ENCODE assay signal across 8 mouse cellular contexts in the genomic region with DNA sequence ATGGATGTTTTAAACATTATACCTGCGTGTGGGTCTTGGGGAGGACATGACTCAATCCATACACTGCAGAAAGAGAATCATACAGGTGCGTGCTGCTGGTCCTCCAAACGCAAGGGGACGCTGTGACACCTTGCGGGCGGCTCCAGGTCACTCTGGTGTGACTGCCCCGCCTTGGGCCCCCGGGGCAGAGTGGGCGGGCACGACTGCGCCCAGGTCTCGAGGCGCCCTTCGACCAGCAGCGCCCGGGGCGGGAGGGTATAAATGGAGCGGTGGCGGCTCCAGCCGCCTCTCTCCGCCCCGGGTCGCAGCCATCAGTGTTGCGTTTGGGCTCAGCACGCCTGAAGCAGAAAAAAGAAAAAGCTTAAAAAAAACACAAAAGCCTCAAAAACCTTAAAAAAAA. TPM values are rescaled to one million over a fixed set of nuclear protein-coding genes. Genes with fewer than 3 reads are reported as not detected.
DNase-seq lines count a peak whose midpoint lies in the region; ATAC-seq and TF ChIP-seq lines count a peak whose summit lies in the region.

No protein-coding gene starts in this region.

- peak overlapping the region; percentile 77 for H3K4me2 ChIP-seq in forebrain, embryonic 15.5 days (replicated peaks)
- peak overlapping the region; percentile 90 for H3K4me2 ChIP-seq in neural tube, embryonic 14.5 days (ENCODE audit: low read depth, low read length)

- ATAC-seq in G1E (ENCODE audit: extremely low read depth, insufficient number of reproducible peaks, low FRiP score, poor library complexity, severe bottlenecking) = peak; percentile 64
- peak; percentile 86 for ATAC-seq in forebrain, embryonic 15.5 days (replicated peaks)
- peak; percentile 94 for ATAC-seq in neural tube, embryonic 14.5 days (ENCODE audit: low read depth)

- H3K27ac ChIP-seq in forebrain, embryonic 15.5 days (replicated peaks) = peak overlapping the region; percentile 75
- H3K27ac ChIP-seq in neural tube, embryonic 14.5 days (ENCODE audit: low read depth, low read length) = no peak overlapping the region
- H3K27ac ChIP-seq in testis, adult 2 months (ENCODE audit: control insufficient read depth, insufficient read depth, low read depth, low read length) = no peak overlapping the region

- H3K36me3 ChIP-seq in G1E (replicated peaks) = peaks cover 39% of the 10 kb centered on the region
- H3K36me3 ChIP-seq in forebrain, embryonic 15.5 days = peaks cover 5% of the 10 kb centered on the region; the same call in 1 of the 2 replicates
- peaks cover under 1% of the 10 kb centered on the region; the same call in 1 of the 2 replicates for H3K36me3 ChIP-seq in neural tube, embryonic 14.5 days (ENCODE audit: control insufficient read depth, insufficient read depth, low read length)
- no peaks in the 10 kb centered on the region for H3K36me3 ChIP-seq in testis, adult 2 months (ENCODE audit: control insufficient read depth, insufficient read depth, low read length)

- H3K9me3 ChIP-seq in G1E (replicated peaks) = no peaks in the 10 kb centered on the region
- H3K9me3 ChIP-seq in forebrain, embryonic 15.5 days = no peaks in the 10 kb centered on the region
- no peaks in the 10 kb centered on the region for H3K9me3 ChIP-seq in neural tube, embryonic 14.5 days (ENCODE audit: control insufficient read depth, low read length)

- peak; percentile 78 for TF ChIP-seq CTCF in G1E (IDR thresholded peaks at IDR 0.05; ENCODE audit: low read depth, low read length)
- peak; percentile 82 for TF ChIP-seq CTCF in testis, adult 2 months (IDR thresholded peaks at IDR 0.05; ENCODE audit: control insufficient read depth, insufficient read depth, insufficient replicate concordance, low read depth, low read length)

- H3K4me1 ChIP-seq in G1E (ENCODE audit: insufficient read depth, low read depth, low read length) = peaks cover 40% of the 10 kb centered on the region
- H3K4me1 ChIP-seq in forebrain, embryonic 15.5 days = peaks cover 26% of the 10 kb centered on the region
- peaks cover 25% of the 10 kb centered on the region for H3K4me1 ChIP-seq in neural tube, embryonic 14.5 days (ENCODE audit: control insufficient read depth, insufficient read depth, low read length)
- peaks cover 3% of the 10 kb centered on the region; the same call in 1 of the 2 replicates for H3K4me1 ChIP-seq in testis, adult 2 months (ENCODE audit: control insufficient read depth, insufficient read depth, low read length)

- peak; percentile 64 for TF ChIP-seq POLR2A in testis, adult 2 months (IDR thresholded peaks at IDR 0.05; ENCODE audit: control insufficient read depth, low read depth, low read length)

- WGBS in forebrain, embryonic 15.5 days = under 1% methylated on average over 25 of the region's 25 CpGs
- WGBS in neural tube, embryonic 14.5 days = under 1% methylated on average over 25 of the region's 25 CpGs

- intact Hi-C loops in heart, postnatal 25 days (cut with DNase I) = no loop called here

- peaks cover 4% of the 10 kb centered on the region; the same call in 1 of the 2 replicates for H3K27me3 ChIP-seq in G1E (ENCODE audit: insufficient read depth, low read length)
- no peaks in the 10 kb centered on the region for H3K27me3 ChIP-seq in forebrain, embryonic 15.5 days
- H3K27me3 ChIP-seq in neural tube, embryonic 14.5 days (ENCODE audit: control insufficient read depth, insufficient read depth, low read length) = no peaks in the 10 kb centered on the region
- H3K27me3 ChIP-seq in testis, adult 2 months (ENCODE audit: control insufficient read depth, insufficient read depth, low read length) = no peaks in the 10 kb centered on the region

- DNase-seq in G1E (ENCODE audit: low spot score) = peak; percentile 95
- peak; percentile 87 for DNase-seq in cerebellum, adult 11-12 months
- DNase-seq in heart, postnatal 25 days (ENCODE audit: low spot score) = peak; percentile 79
- peak; percentile 80 for DNase-seq in layer of hippocampus, adult 11-12 months (ENCODE audit: low spot score)
- peak; percentile 90 to 93 for DNase-seq in lung, adult 18-20 months

- H3K4me3 ChIP-seq in G1E (ENCODE audit: low read depth, low read length) = peak overlapping the region; percentile 74
- peak overlapping the region; percentile 82 for H3K4me3 ChIP-seq in forebrain, embryonic 15.5 days
- H3K4me3 ChIP-seq in neural tube, embryonic 14.5 days (ENCODE audit: low read depth, low read length) = peak overlapping the region; percentile 56
- peak overlapping the region; percentile 69 for H3K4me3 ChIP-seq in testis, adult 2 months (ENCODE audit: control insufficient read depth, low read depth, low read length)

- H3K9ac ChIP-seq in forebrain, embryonic 15.5 days (replicated peaks) = peak overlapping the region; percentile 75
- peak overlapping the region; percentile 54 for H3K9ac ChIP-seq in neural tube, embryonic 14.5 days (replicated peaks; ENCODE audit: low read depth, low read length)

RNA-seq across cellular contexts. Expression of gene Pabpc4, which starts 20.3 kb away (rescaled TPM):
- total RNA-seq in G1E (2014; fragmentation: Nextera tagmentation) (328 and 335 TPM in 2 replicates), G1E (2017) (103 and 112 TPM in 2 replicates)
- 1,118 and 1,562 TPM in 2 replicates for polyA plus RNA-seq in G1E (2012)
- polyA plus RNA-seq in forebrain, embryonic 15.5 days (2015; fragmentation: Nextera tagmentation; extraction: Ambion mirVana) = 28.4 and 32.0 TPM in 2 replicates
- 100 to 1,000 TPM; 334 to 358 TPM for total RNA-seq in heart, postnatal 25 days (2021)
- 27.3 and 30.2 TPM in 2 replicates for polyA plus RNA-seq in neural tube, embryonic 14.5 days (2014; fragmentation: Nextera tagmentation; extraction: Ambion mirVana)
- polyA plus RNA-seq in testis, adult 2 months (2012; rRNA removed) = 7.4 and 7.8 TPM in 2 replicates

RNA-seq across cellular contexts. Expression of gene Oxct2a, which starts 40.9 kb away (rescaled TPM):
- total RNA-seq in G1E (2014; fragmentation: Nextera tagmentation) (not detected in 2 replicates), G1E (2017) (0.33 TPM in 1 of 2 replicates, not detected in the other)
- polyA plus RNA-seq in G1E (2012) = not detected in 2 replicates
- not detected in 2 replicates for polyA plus RNA-seq in forebrain, embryonic 15.5 days (2015; fragmentation: Nextera tagmentation; extraction: Ambion mirVana)
- total RNA-seq in heart, postnatal 25 days (2021) = not detected
- not detected in 2 replicates for polyA plus RNA-seq in neural tube, embryonic 14.5 days (2014; fragmentation: Nextera tagmentation; extraction: Ambion mirVana)
- polyA plus RNA-seq in testis, adult 2 months (2012; rRNA removed) = 213 and 260 TPM in 2 replicates

RNA-seq across cellular contexts. Expression of gene Heyl, which starts 49.1 kb away (rescaled TPM):
- not detected in 2 replicates for total RNA-seq in G1E (2014; fragmentation: Nextera tagmentation)
- total RNA-seq in G1E (2017) = 0.05 TPM in 1 of 2 replicates, not detected in the other
- not detected in 2 replicates for polyA plus RNA-seq in G1E (2012)
- polyA plus RNA-seq in forebrain, embryonic 15.5 days (2015; fragmentation: Nextera tagmentation; extraction: Ambion mirVana) = 4.3 TPM in 2 replicates
- 10 to 100 TPM; 19.1 to 21.3 TPM for total RNA-seq in heart, postnatal 25 days (2021)
- 3.5 and 9.3 TPM in 2 replicates for polyA plus RNA-seq in neural tube, embryonic 14.5 days (2014; fragmentation: Nextera tagmentation; extraction: Ambion mirVana)
- 0.76 and 0.88 TPM in 2 replicates for polyA plus RNA-seq in testis, adult 2 months (2012; rRNA removed)

Comparison
In these comparisons a context has a peak if more than half of its experiments do, and no peak if none do; other contexts are left out.
1. RNA of gene Pabpc4, which starts 20.3 kb away (polyA plus RNA-seq): 1,118 to 1,562 TPM in G1E; 27.3 to 30.2 TPM in neural tube, embryonic 14.5 days, 28.4 to 32.0 TPM in forebrain, embryonic 15.5 days and 7.4 to 7.8 TPM in testis, adult 2 months; every median in the first group is over 10 times any median in the second.
2. RNA of gene Oxct2a, which starts 40.9 kb away (polyA plus RNA-seq): 213 to 260 TPM in testis, adult 2 months; not detected in forebrain, embryonic 15.5 days, not detected in G1E and not detected in neural tube, embryonic 14.5 days; every median in the first group is over 100 times any median in the second.
3. Peak in every context shown above with its lines, with median percentiles within 50 percentile points of each other: ATAC-seq, DNase-seq and H3K4me3 ChIP-seq.